Mouse (Mus musculus) erythroblast, adult 5-6 weeks (primary cell): ENCODE measurements at regions not wholly inside any gene's neighbourhood (a gene's known extent, or its start where the extent isn't known, plus 50 kb on each side); places are given as distances from the start of the nearest gene placed in this dataset.
"Not testable (repeated sequence)": the region's sequence is repeated elsewhere in the genome, so short reads cannot be mapped to it uniquely, and the experiment has no call there.

Experiments
- ATAC-seq: replicated peaks from 2 replicates; pipeline ENCODE4 v1.8.0; 2016; ENCODE audit warnings: moderate number of reproducible peaks, mild to moderate bottlenecking, moderate TSS enrichment, inconsistent platforms; ENCODE audit not compliant: poor library complexity, low FRiP score, severe bottlenecking

DNA sequence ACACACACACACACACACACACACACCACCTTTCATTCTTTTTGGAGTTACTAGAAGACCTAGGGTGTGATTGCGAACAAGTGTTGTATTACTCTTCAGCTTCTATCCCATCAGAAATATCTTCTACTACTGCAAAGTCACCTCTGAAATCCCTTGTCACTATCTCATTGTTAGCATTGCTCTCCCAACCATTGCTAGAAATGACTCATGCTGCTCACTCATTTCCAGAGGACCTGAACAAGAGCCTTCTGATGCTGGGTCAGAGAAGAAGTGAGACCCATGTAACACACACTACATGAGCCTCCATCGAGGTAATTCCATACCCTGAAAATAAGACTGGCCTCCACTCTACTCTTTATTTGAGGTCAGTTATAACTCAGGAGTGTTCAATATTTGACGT is 191.1 kb downstream of the Nuak1 start:
- ATAC-seq = no peak

- no peak for ATAC-seq
Measured at GRCm38 (mm10) chr10:84260931-84261650, 179.3 kb downstream of the Nuak1 start.

GRCm38 (mm10) chr10:84262943-84263342 is 177.5 kb downstream of the Nuak1 start:
- no peak for ATAC-seq

DNA sequence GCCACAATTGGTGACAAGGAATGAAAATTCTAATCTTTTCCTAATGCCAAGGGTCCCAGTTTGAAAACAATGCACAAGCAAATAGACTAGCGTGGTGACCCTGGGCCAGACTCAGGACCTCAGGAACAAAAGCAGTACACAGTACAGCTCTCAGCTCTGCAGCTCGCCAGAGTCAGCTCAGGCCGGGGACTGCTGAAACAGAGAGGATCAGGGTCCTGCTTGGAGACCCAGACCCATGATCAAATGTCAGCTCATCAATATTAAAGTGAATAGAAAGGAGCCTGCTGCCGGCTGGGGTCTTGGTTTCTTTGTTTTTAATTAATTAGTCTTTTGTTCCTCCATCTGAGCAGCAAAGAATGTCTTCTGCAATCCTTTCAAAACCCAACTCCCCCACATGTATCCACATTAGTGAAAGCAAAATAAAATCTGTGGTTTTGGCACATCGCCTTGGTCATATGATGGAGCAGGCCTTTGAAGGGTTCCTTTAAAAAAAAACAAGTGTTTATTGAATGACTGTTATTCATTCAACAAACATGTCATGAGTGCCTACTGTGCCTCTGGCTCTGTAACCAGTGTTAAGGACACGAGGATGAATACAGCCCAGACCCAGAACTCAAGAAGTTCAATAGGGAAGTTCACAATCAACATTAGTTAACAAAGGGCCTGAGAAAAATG is 154.4 kb downstream of the Nuak1 start:
- ATAC-seq = no peak

DNA sequence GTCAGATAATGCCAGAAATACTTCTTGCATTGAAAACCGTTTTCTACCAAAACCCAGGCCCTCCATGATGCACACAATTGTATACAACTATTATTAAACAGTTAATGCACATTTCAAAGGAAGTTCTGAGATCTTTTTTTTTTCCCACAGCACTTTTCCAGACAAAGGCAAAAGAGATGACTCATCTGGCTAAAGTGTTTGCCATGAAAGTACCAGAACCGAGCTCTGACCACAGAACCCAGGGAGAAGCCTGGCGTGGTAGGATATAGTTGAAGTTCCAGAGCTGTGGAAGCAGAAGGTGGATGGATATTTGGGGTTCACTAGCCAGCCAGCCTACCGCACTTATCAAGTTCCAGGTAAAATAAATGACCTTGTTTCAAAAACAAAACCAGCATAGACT is 146.0 kb downstream of the Nuak1 start:
- no peak for ATAC-seq

DNA sequence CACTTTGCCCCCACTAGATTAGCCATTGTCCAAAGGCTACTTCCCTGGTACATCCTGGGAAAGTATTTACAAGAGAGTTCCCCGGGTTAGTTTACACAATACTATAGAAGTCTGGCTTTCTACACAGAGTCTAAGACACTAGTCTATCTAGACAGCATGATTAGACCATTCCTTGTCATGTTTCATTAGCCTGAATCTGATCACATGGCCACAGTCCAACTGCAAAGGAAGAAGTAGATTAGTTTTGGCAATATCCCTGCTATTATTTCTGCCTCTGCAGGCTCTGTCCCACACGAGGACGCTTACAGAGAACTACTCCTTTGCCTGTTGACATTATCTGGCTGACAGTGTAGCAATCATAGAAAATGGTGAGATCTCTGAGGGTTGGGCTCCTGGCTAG is 144.2 kb downstream of the Nuak1 start:
- ATAC-seq = no peak

GRCm38 (mm10) chr10:84301561-84301960 is 138.8 kb downstream of the Nuak1 start:
- no peak for ATAC-seq

GRCm38 (mm10) chr10:84302821-84303520 is 137.4 kb downstream of the Nuak1 start:
- ATAC-seq = no peak

- ATAC-seq = not testable (repeated sequence)
Measured at GRCm38 (mm10) chr10:84308746-84309145, 131.7 kb downstream of the Nuak1 start.

DNA sequence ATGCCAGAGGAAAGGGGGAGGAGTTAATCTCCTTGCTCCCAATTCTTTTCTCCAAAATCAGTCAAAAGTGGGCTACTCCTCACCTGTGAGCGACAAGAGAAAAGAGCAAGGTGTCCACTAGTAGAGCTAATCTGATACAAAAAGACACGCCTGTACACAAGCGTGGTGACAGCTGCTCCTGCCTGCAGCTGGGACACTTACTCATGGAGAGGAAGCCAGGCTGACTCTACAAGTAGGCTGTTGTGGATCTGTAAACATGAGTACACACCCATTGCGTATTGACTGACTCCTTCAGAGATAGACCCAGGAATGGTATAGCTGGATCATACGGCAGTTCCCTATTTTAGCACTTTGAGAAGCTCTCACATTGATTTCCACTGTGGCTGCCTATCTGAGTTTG is 129.7 kb downstream of the Nuak1 start:
- no peak for ATAC-seq

GRCm38 (mm10) chr10:84312656-84313055 is 127.7 kb downstream of the Nuak1 start:
- ATAC-seq = no peak

GRCm38 (mm10) chr10:84316857-84317256 is 123.5 kb downstream of the Nuak1 start:
- no peak for ATAC-seq

DNA sequence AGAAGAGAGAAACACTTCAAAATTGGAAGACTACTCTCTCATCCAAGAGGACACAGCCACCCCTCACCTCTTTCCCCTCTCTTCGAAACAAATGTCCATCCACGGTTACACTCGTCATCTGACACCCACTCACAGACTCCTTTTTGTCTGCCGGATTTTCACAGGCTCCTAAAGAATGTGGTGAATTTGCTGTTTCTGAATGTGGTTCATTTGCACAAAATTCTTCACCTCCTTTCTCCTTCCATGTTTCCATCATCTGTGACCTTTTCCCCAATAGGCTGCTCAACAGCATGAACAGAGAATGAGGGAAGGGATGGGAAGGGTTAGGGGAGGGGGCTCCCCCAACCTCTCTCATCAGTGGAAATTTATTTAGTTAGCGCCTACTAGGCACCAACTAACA is 122.4 kb downstream of the Nuak1 start:
- ATAC-seq = no peak
